In genomic region chr1:51445161-51445853, GRCm38 (mm10) we compare ENCODE assay signal across 15 mouse cellular contexts. TPM values are rescaled to one million over a fixed set of nuclear protein-coding genes. Genes with fewer than 3 reads are reported as not detected.
DNase-seq lines count a peak whose midpoint lies in the region; ATAC-seq and TF ChIP-seq lines count a peak whose summit lies in the region.
"Had no signal": no experiment of that assay in that cellular context is flagged by ENCODE, and none has a peak within 500 bp of the region (broad histone marks: within the 10 kb centered on the region; RNA-seq: fewer than 3 reads in every experiment).

No protein-coding gene starts in this region.

- no peak overlapping the region for H3K9ac ChIP-seq in hindbrain, embryonic 14.5 days
- H3K9ac ChIP-seq in hindbrain, postnatal 0 days (replicated peaks; ENCODE audit: low read length) = no peak overlapping the region
- H3K9ac ChIP-seq in limb, embryonic 14.5 days (ENCODE audit: low read depth, low read length, severe bottlenecking) = no peak overlapping the region
- H3K9ac ChIP-seq in kidney, embryonic 15.5 days = no peak overlapping the region
- H3K9ac ChIP-seq in neural tube, embryonic 14.5 days (replicated peaks; ENCODE audit: low read depth, low read length) = no peak overlapping the region
- H3K9ac ChIP-seq: heart, embryonic 15.5 days; stomach, embryonic 15.5 days had no signal

- no peak for TF ChIP-seq POLR2A in limb, embryonic 14.5 days (IDR thresholded peaks at IDR 0.05; ENCODE audit: borderline replicate concordance, extremely low read depth, insufficient read depth, insufficient read length)

- no peak overlapping the region for H3K4me3 ChIP-seq in hindbrain, embryonic 14.5 days (replicated peaks; ENCODE audit: low read length)
- no peak overlapping the region for H3K4me3 ChIP-seq in hindbrain, postnatal 0 days (ENCODE audit: low read length)
- H3K4me3 ChIP-seq in limb, embryonic 14.5 days (replicated peaks; ENCODE audit: low read length) = no peak overlapping the region
- no peak overlapping the region for H3K4me3 ChIP-seq in limb, embryonic 10.5 days
- H3K4me3 ChIP-seq in kidney, embryonic 15.5 days (replicated peaks) = no peak overlapping the region
- no peak overlapping the region for H3K4me3 ChIP-seq in neural tube, embryonic 14.5 days (ENCODE audit: low read depth, low read length)
- H3K4me3 ChIP-seq: forebrain, embryonic 10.5 days; heart, embryonic 15.5 days; layer of hippocampus, adult 2 months; megakaryocyte, embryonic 14.5 days; stomach, embryonic 15.5 days had no signal

- no peaks in the 10 kb centered on the region for H3K9me3 ChIP-seq in hindbrain, embryonic 14.5 days (ENCODE audit: control insufficient read depth, low read length)
- no peaks in the 10 kb centered on the region for H3K9me3 ChIP-seq in hindbrain, postnatal 0 days (ENCODE audit: low read length)
- H3K9me3 ChIP-seq in limb, embryonic 14.5 days (ENCODE audit: control insufficient read depth, low read length) = no peaks in the 10 kb centered on the region
- no peaks in the 10 kb centered on the region for H3K9me3 ChIP-seq in limb, embryonic 10.5 days (replicated peaks)
- H3K9me3 ChIP-seq in kidney, embryonic 15.5 days (replicated peaks) = no peaks in the 10 kb centered on the region
- H3K9me3 ChIP-seq in neural tube, embryonic 14.5 days (ENCODE audit: control insufficient read depth, low read length) = no peaks in the 10 kb centered on the region
- H3K9me3 ChIP-seq: forebrain, embryonic 10.5 days; heart, embryonic 15.5 days; megakaryocyte, embryonic 14.5 days; stomach, embryonic 15.5 days had no signal

- H3K4me1 ChIP-seq in hindbrain, embryonic 14.5 days (replicated peaks; ENCODE audit: control insufficient read depth, insufficient read depth, low read length) = peaks cover 4% of the 10 kb centered on the region; the same call in 1 of the 2 replicates
- 0 out of 2 replicates have a peak, but pooled peaks cover 3% of the 10 kb centered on the region for H3K4me1 ChIP-seq in hindbrain, postnatal 0 days (ENCODE audit: insufficient read depth, low read length)
- peaks cover 6% of the 10 kb centered on the region for H3K4me1 ChIP-seq in limb, embryonic 14.5 days (ENCODE audit: control insufficient read depth, insufficient read depth, low read length)
- H3K4me1 ChIP-seq in limb, embryonic 10.5 days = 0 out of 2 replicates have a peak, but pooled peaks cover 2% of the 10 kb centered on the region
- peaks cover 4% of the 10 kb centered on the region; the same call in 1 of the 2 replicates for H3K4me1 ChIP-seq in kidney, embryonic 15.5 days
- 0 out of 2 replicates have a peak, but pooled peaks cover 2% of the 10 kb centered on the region for H3K4me1 ChIP-seq in neural tube, embryonic 14.5 days (ENCODE audit: control insufficient read depth, insufficient read depth, low read length)
- H3K4me1 ChIP-seq: heart, embryonic 15.5 days; stomach, embryonic 15.5 days had no signal

- no peak for TF ChIP-seq CTCF in hindbrain, postnatal 0 days (IDR thresholded peaks at IDR 0.05; ENCODE audit: low read depth)

- H3K27me3 ChIP-seq in hindbrain, embryonic 14.5 days (ENCODE audit: control insufficient read depth, insufficient read depth, low read length) = no peaks in the 10 kb centered on the region
- no peaks in the 10 kb centered on the region for H3K27me3 ChIP-seq in hindbrain, postnatal 0 days (ENCODE audit: insufficient read depth, low read length)
- no peaks in the 10 kb centered on the region for H3K27me3 ChIP-seq in limb, embryonic 14.5 days (ENCODE audit: control insufficient read depth, insufficient read depth, low read length)
- H3K27me3 ChIP-seq in limb, embryonic 10.5 days (ENCODE audit: low read depth, poor library complexity, severe bottlenecking) = no peaks in the 10 kb centered on the region
- H3K27me3 ChIP-seq in kidney, embryonic 15.5 days = no peaks in the 10 kb centered on the region
- H3K27me3 ChIP-seq in neural tube, embryonic 14.5 days (ENCODE audit: control insufficient read depth, insufficient read depth, low read length) = no peaks in the 10 kb centered on the region
- H3K27me3 ChIP-seq: heart, embryonic 15.5 days; megakaryocyte, embryonic 14.5 days; stomach, embryonic 15.5 days had no signal

- no peak for DNase-seq in hindbrain, embryonic 14.5 days (ENCODE audit: low spot score)
- no peak for DNase-seq in hindbrain, postnatal 0 days (ENCODE audit: low spot score)
- DNase-seq in limb, embryonic 14.5 days (ENCODE audit: low spot score) = no peak
- no peak for DNase-seq in limb, embryonic 10.5 days (ENCODE audit: low spot score)
- DNase-seq in ovary, postnatal 14 days (ENCODE audit: low spot score) = no peak
- DNase-seq: lung, adult 2 months; thymus, adult 18-20 months had no signal

- ATAC-seq in hindbrain, embryonic 14.5 days (ENCODE audit: low FRiP score) = peak; percentile 24; the same call in 1 of the 2 replicates
- ATAC-seq in hindbrain, postnatal 0 days = no peak
- no peak; the same call in 1 of the 2 replicates for ATAC-seq in limb, embryonic 14.5 days (ENCODE audit: low FRiP score, low read depth)
- ATAC-seq in kidney, embryonic 15.5 days (replicated peaks; ENCODE audit: low FRiP score) = peak; percentile 62
- peak; percentile 56; the same call in 1 of the 2 replicates for ATAC-seq in neural tube, embryonic 14.5 days (ENCODE audit: low read depth)

- no peak overlapping the region for H3K4me2 ChIP-seq in hindbrain, embryonic 14.5 days (replicated peaks)
- no peak overlapping the region for H3K4me2 ChIP-seq in hindbrain, postnatal 0 days (ENCODE audit: low read depth, low read length)
- 0 out of 2 replicates have a peak overlapping the region, but pooled peaks have one; percentile 16 for H3K4me2 ChIP-seq in limb, embryonic 14.5 days (replicated peaks; ENCODE audit: low read depth, low read length, severe bottlenecking)
- H3K4me2 ChIP-seq in kidney, embryonic 15.5 days = no peak overlapping the region
- H3K4me2 ChIP-seq in neural tube, embryonic 14.5 days (ENCODE audit: low read depth, low read length) = no peak overlapping the region
- H3K4me2 ChIP-seq: heart, embryonic 15.5 days; liver, embryonic 11.5 days; stomach, embryonic 15.5 days had no signal

- 51% methylated on average over 5 of the region's 5 CpGs for WGBS in hindbrain, embryonic 14.5 days
- 51% methylated on average over 5 of the region's 5 CpGs for WGBS in hindbrain, postnatal 0 days
- WGBS in limb, embryonic 14.5 days = 65% methylated on average over 5 of the region's 5 CpGs
- WGBS in limb, embryonic 10.5 days = 80% methylated on average over 5 of the region's 5 CpGs
- WGBS in kidney, embryonic 15.5 days = 41% methylated on average over 5 of the region's 5 CpGs
- 71% methylated on average over 5 of the region's 5 CpGs for WGBS in neural tube, embryonic 14.5 days

- H3K27ac ChIP-seq in hindbrain, embryonic 14.5 days = peak overlapping the region; percentile 47; the same call in 1 of the 2 replicates
- H3K27ac ChIP-seq in hindbrain, postnatal 0 days = no peak overlapping the region
- 0 out of 2 replicates have a peak overlapping the region, but pooled peaks have one; percentile 39 for H3K27ac ChIP-seq in limb, embryonic 14.5 days (replicated peaks; ENCODE audit: low read depth, low read length)
- no peak overlapping the region for H3K27ac ChIP-seq in limb, embryonic 10.5 days
- H3K27ac ChIP-seq in kidney, embryonic 15.5 days = 0 out of 2 replicates have a peak overlapping the region, but pooled peaks have one; percentile 11
- no peak overlapping the region; the same call in 1 of the 2 replicates for H3K27ac ChIP-seq in neural tube, embryonic 14.5 days (ENCODE audit: low read depth, low read length)
- H3K27ac ChIP-seq: forebrain, embryonic 10.5 days; heart, embryonic 15.5 days; layer of hippocampus, adult 2 months; stomach, embryonic 15.5 days had no signal

- no peaks in the 10 kb centered on the region for H3K36me3 ChIP-seq in hindbrain, embryonic 14.5 days (replicated peaks; ENCODE audit: control insufficient read depth, insufficient read depth)
- H3K36me3 ChIP-seq in hindbrain, postnatal 0 days (ENCODE audit: insufficient read depth, low read length) = no peaks in the 10 kb centered on the region
- H3K36me3 ChIP-seq in limb, embryonic 14.5 days (ENCODE audit: control insufficient read depth, insufficient read depth, low read length) = no peaks in the 10 kb centered on the region
- no peaks in the 10 kb centered on the region for H3K36me3 ChIP-seq in limb, embryonic 10.5 days
- H3K36me3 ChIP-seq in kidney, embryonic 15.5 days = no peaks in the 10 kb centered on the region
- no peaks in the 10 kb centered on the region for H3K36me3 ChIP-seq in neural tube, embryonic 14.5 days (ENCODE audit: control insufficient read depth, insufficient read depth, low read length)
- H3K36me3 ChIP-seq: forebrain, embryonic 10.5 days; heart, embryonic 15.5 days; stomach, embryonic 15.5 days had no signal

RNA-seq across cellular contexts. Expression of gene Nabp1, which starts 32.9 kb away (rescaled TPM):
- polyA plus RNA-seq in hindbrain, embryonic 14.5 days (2014; fragmentation: Nextera tagmentation; extraction: Ambion mirVana) = 9.0 and 9.1 TPM in 2 replicates
- 3.3 and 4.1 TPM in 2 replicates for total RNA-seq in hindbrain, postnatal 0 days (2014; rRNA removed)
- polyA plus RNA-seq in hindbrain, postnatal 0 days (2015; fragmentation: Nextera tagmentation; extraction: Ambion mirVana) = 3.1 and 4.1 TPM in 2 replicates
- polyA plus RNA-seq in limb, embryonic 14.5 days (2012; rRNA removed) = 5.4 and 7.0 TPM in 2 replicates
- polyA plus RNA-seq in limb, embryonic 14.5 days (2014; fragmentation: Nextera tagmentation; extraction: Ambion mirVana) = 8.6 and 8.8 TPM in 2 replicates
- polyA plus RNA-seq in limb, embryonic 10.5 days (2016; fragmentation: Nextera tagmentation; extraction: Ambion mirVana) = 4.6 and 6.1 TPM in 2 replicates
- polyA plus RNA-seq in kidney, embryonic 15.5 days (2015; fragmentation: Nextera tagmentation; extraction: Ambion mirVana) = 21.1 TPM in 2 replicates
- polyA plus RNA-seq in neural tube, embryonic 14.5 days (2014; fragmentation: Nextera tagmentation; extraction: Ambion mirVana) = 8.3 and 9.3 TPM in 2 replicates

Comparison
In these comparisons a context has a peak if more than half of its experiments do, and no peak if none do; other contexts are left out.
1. ATAC-seq: peak in hindbrain, embryonic 14.5 days (single experiment), kidney, embryonic 15.5 days (single experiment) and neural tube, embryonic 14.5 days (single experiment); none in hindbrain, postnatal 0 days (single experiment) and limb, embryonic 14.5 days (single experiment).
2. H3K27ac ChIP-seq: peak in hindbrain, embryonic 14.5 days (single experiment), limb, embryonic 14.5 days (single experiment) and kidney, embryonic 15.5 days (single experiment); none in hindbrain, postnatal 0 days (single experiment), limb, embryonic 10.5 days (single experiment) and neural tube, embryonic 14.5 days (single experiment).